Mouse (Mus musculus): ENCODE results near the gene Stx8.

DNA sequence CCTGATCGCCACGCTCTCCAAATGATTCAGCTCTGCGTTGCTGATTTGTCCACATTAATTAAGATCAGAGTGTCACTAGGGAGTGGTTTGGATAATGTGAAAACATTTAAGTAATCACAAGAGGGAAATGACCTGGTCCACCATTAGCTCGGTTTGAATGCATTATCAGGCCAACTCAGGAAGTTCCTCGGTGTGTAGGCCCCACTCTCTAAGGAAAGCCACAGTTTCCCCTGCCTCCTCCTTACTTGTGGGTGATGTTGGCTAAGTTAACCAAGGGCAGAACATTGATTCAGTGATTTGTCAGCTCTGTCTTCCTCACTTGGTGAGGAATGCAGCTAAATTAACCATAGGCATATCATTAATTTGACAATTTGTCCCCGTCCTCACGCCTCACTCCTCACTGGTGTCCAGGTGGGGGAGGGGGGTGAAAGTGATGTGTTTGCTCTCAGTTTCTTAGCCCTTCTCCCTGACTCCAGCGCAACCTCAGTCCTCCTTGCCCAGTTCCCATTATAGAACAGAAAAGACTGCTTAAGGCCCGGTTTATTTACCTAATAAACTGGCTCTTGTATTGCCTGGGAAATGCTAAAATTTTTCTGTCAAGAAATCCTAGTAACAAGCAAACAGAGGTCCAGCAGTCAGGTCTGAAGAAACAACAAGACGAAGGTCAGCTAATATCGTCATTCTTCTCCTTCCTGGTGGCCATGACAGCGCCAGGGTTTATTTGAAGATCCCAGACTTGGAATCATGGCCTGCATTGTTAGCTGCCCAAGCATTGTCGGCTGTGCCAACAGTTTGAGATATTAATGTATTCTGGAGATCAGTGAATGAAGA is 178.5 kb downstream of the Stx8 start:
- TF ChIP-seq CTCF (IDR thresholded peaks at IDR 0.05; ENCODE audit: low read depth, low read length), result no peak
- TF ChIP-seq POLR2A (IDR thresholded peaks at IDR 0.05; ENCODE audit: insufficient read depth, low read length), result no peak
- no peak for TF ChIP-seq EP300 (IDR thresholded peaks at IDR 0.05; ENCODE audit: insufficient read depth, low read depth, low read length)

Data from ES-Bruce4 (cell line).